Mouse (Mus musculus) MEL (cell line): ENCODE measurements around the gene Brsk1. TPM values are rescaled to one million over a fixed set of nuclear protein-coding genes. Genes with fewer than 3 reads are reported as not detected.
A peak's percentile ranks its signal among the peaks of the same experiment; 100 is the strongest.

Experiments used
- DNase-seq: peaks from one replicate; pipeline ENCODE4 v3.0.0; 2011; ENCODE audit warnings: low read depth, low spot score
- H3K27ac ChIP-seq: 2 replicates; pipeline ENCODE4 v1.5.1; 2012; ENCODE audit warnings: low read depth, mild to moderate bottlenecking, control low read depth, low read length, moderate library complexity; ENCODE audit not compliant: control insufficient read depth
- H3K27me3 ChIP-seq, 2 experiments: fragments of 150-350 bp in 1 of 2; sonication (generic) in 1 of 2; 2 replicates each; pipeline ENCODE4 v1.6.1; 2012; ENCODE audit warnings: low read length in 2 of 2, mild to moderate bottlenecking in 2 of 2, improper control_type of control experiment in 1 of 2, moderate library complexity in 1 of 2; ENCODE audit not compliant: insufficient read depth in 2 of 2, control insufficient read depth in 1 of 2
- H3K36me3 ChIP-seq, 2 experiments: 2 replicates each; pipeline ENCODE4 v1.6.1; 2012 to 2014; ENCODE audit warnings: low read length in 2 of 2, improper control_type of control experiment in 1 of 2, inconsistent platforms in 1 of 2, mild to moderate bottlenecking in 1 of 2; ENCODE audit not compliant: insufficient read depth in 2 of 2, control insufficient read depth in 1 of 2
- H3K4me1 ChIP-seq, 2 experiments: fragments of 150-350 bp in 1 of 2; sonication (generic) in 1 of 2; 2 replicates each; pipeline ENCODE4 v1.6.1; 2012; ENCODE audit warnings: low read length in 2 of 2, improper control_type of control experiment in 1 of 2, mild to moderate bottlenecking in 1 of 2; ENCODE audit not compliant: insufficient read depth in 2 of 2, control insufficient read depth in 1 of 2
- H3K4me3 ChIP-seq, 2 experiments: fragments of 150-350 bp in 1 of 2; sonication (generic) in 1 of 2; 2 replicates each; pipeline ENCODE4 v1.5.1; 2012; ENCODE audit warnings: low read depth in 2 of 2, low read length in 2 of 2, mild to moderate bottlenecking in 2 of 2, moderate library complexity in 2 of 2, control low read depth in 1 of 2, improper control_type of control experiment in 1 of 2; ENCODE audit not compliant: control insufficient read depth in 1 of 2, insufficient read depth in 1 of 2
- H3K79me2 ChIP-seq: 2 replicates; pipeline ENCODE4 v1.6.1; 2012; ENCODE audit warnings: mild to moderate bottlenecking, low read length, moderate library complexity; ENCODE audit not compliant: control insufficient read depth, poor library complexity, insufficient read depth
- H3K9ac ChIP-seq: 2 replicates; pipeline ENCODE4 v1.6.1; 2012; ENCODE audit warnings: low read depth, mild to moderate bottlenecking, control low read depth, low read length, moderate library complexity; ENCODE audit not compliant: control insufficient read depth, poor library complexity, severe bottlenecking
- H3K9me3 ChIP-seq: fragments of 150-350 bp; sonication (generic); replicated peaks from 2 replicates; pipeline ENCODE4 v1.6.1; 2012; ENCODE audit warnings: mild to moderate bottlenecking, low read length, improper control_type of control experiment, moderate library complexity; ENCODE audit not compliant: insufficient read depth
- BHLHE40 ChIP-seq: IDR thresholded peaks from 2 replicates; pipeline ENCODE4 v1.6.1; 2012; ENCODE audit warnings: low read depth, mild to moderate bottlenecking, inconsistent platforms, low read length, improper control_type of control experiment, borderline replicate concordance
- CHD1 ChIP-seq: IDR thresholded peaks from 2 replicates; pipeline ENCODE4 v1.6.1; 2012; ENCODE audit warnings: low read depth, mild to moderate bottlenecking, inconsistent platforms, low read length, improper control_type of control experiment
- CTCF ChIP-seq, 3 experiments: IDR thresholded peaks in 2 of 3; conservative IDR thresholded peaks in 1 of 3; 2 replicates each; pipeline ENCODE4 v1.5.1; 2011 to 2012; ENCODE audit warnings: low read length in 3 of 3, low read depth in 2 of 3, mild to moderate bottlenecking in 2 of 3, improper control_type of control experiment in 1 of 3, inconsistent platforms in 1 of 3, mixed read lengths in 1 of 3, moderate library complexity in 1 of 3; ENCODE audit not compliant: control insufficient read depth in 1 of 3, insufficient read depth in 1 of 3, poor library complexity in 1 of 3, severe bottlenecking in 1 of 3
- E2F4 ChIP-seq: IDR thresholded peaks from 2 replicates; pipeline ENCODE4 v1.6.1; 2011; ENCODE audit warnings: low read depth, low read length, improper control_type of control experiment, borderline replicate concordance
- ELF1 ChIP-seq: IDR thresholded peaks from 2 replicates; pipeline ENCODE4 v1.6.1; 2014; ENCODE audit warnings: low read depth, mild to moderate bottlenecking, inconsistent platforms, low read length, improper control_type of control experiment, moderate library complexity
- EP300 ChIP-seq, 2 experiments: IDR thresholded peaks; 2 replicates each; pipeline ENCODE4 v1.6.1; 2011; ENCODE audit warnings: improper control_type of control experiment in 2 of 2, low read length in 2 of 2, low read depth in 1 of 2, mild to moderate bottlenecking in 1 of 2
- ETS1 ChIP-seq: IDR thresholded peaks from 2 replicates; pipeline ENCODE4 v1.6.1; 2012; ENCODE audit warnings: low read depth, mild to moderate bottlenecking, inconsistent platforms, low read length, improper control_type of control experiment, moderate library complexity
- GABPA ChIP-seq: IDR thresholded peaks from 2 replicates; pipeline ENCODE4 v1.6.1; 2012; ENCODE audit warnings: low read depth, mild to moderate bottlenecking, inconsistent platforms, low read length, improper control_type of control experiment, moderate library complexity
- GATA1 ChIP-seq: IDR thresholded peaks from 2 replicates; pipeline ENCODE4 v1.6.1; 2011; ENCODE audit warnings: low read depth, low read length, improper control_type of control experiment
- JUND ChIP-seq: IDR thresholded peaks from 2 replicates; pipeline ENCODE4 v1.6.1; 2011; ENCODE audit warnings: low read depth, mild to moderate bottlenecking, improper control_type of control experiment, low read length
- MAFK ChIP-seq: IDR thresholded peaks from 2 replicates; pipeline ENCODE4 v1.6.1; 2011; ENCODE audit warnings: low read depth, mild to moderate bottlenecking, low read length, improper control_type of control experiment, borderline replicate concordance
- MAZ ChIP-seq: IDR thresholded peaks from 2 replicates; pipeline ENCODE4 v1.6.1; 2012; ENCODE audit warnings: low read depth, mild to moderate bottlenecking, inconsistent platforms, low read length, improper control_type of control experiment
- MEF2A ChIP-seq: IDR thresholded peaks from 2 replicates; pipeline ENCODE4 v1.6.1; 2014; ENCODE audit warnings: low read depth, mild to moderate bottlenecking, inconsistent platforms, low read length, improper control_type of control experiment; ENCODE audit not compliant: poor library complexity, insufficient replicate concordance, severe bottlenecking; ENCODE audit errors: extremely low read depth
- MYB ChIP-seq: IDR thresholded peaks from 2 replicates; pipeline ENCODE4 v1.6.1; 2011; ENCODE audit warnings: mild to moderate bottlenecking, low read depth, low read length, improper control_type of control experiment
- MYC ChIP-seq: IDR thresholded peaks from 2 replicates; pipeline ENCODE4 v1.6.1; 2011; ENCODE audit warnings: low read depth, mild to moderate bottlenecking, low read length, improper control_type of control experiment, moderate library complexity
- NRF1 ChIP-seq: IDR thresholded peaks from 2 replicates; pipeline ENCODE4 v1.6.1; 2014; ENCODE audit warnings: low read depth, mild to moderate bottlenecking, inconsistent platforms, low read length, improper control_type of control experiment, moderate library complexity; ENCODE audit not compliant: poor library complexity, insufficient read depth, severe bottlenecking
- POLR2A ChIP-seq, 2 experiments: IDR thresholded peaks; 2 replicates each; pipeline ENCODE4 v1.6.1; 2011 to 2012; ENCODE audit warnings: low read length in 2 of 2, mild to moderate bottlenecking in 2 of 2, control low read depth in 1 of 2, improper control_type of control experiment in 1 of 2, low read depth in 1 of 2, moderate library complexity in 1 of 2; ENCODE audit not compliant: control insufficient read depth in 1 of 2, insufficient read depth in 1 of 2, poor library complexity in 1 of 2
- POLR2AphosphoS5 ChIP-seq: IDR thresholded peaks from 2 replicates; pipeline ENCODE4 v1.6.1; 2012; ENCODE audit warnings: low read depth, borderline replicate concordance, mild to moderate bottlenecking, inconsistent platforms, low read length, moderate library complexity, mixed read lengths
- RAD21 ChIP-seq: IDR thresholded peaks from 2 replicates; pipeline ENCODE4 v1.6.1; 2011; ENCODE audit warnings: mild to moderate bottlenecking, low read depth, low read length, improper control_type of control experiment
- RCOR1 ChIP-seq: IDR thresholded peaks from 2 replicates; pipeline ENCODE4 v1.6.1; 2012; ENCODE audit warnings: low read depth, mild to moderate bottlenecking, inconsistent platforms, low read length, improper control_type of control experiment
- TAL1 ChIP-seq: IDR thresholded peaks from 2 replicates; pipeline ENCODE4 v1.6.1; 2012; ENCODE audit warnings: mild to moderate bottlenecking, inconsistent platforms, low read length, moderate library complexity, mixed read lengths
- TBP ChIP-seq: IDR thresholded peaks from 2 replicates; pipeline ENCODE4 v1.8.0; 2011; ENCODE audit warnings: low read depth, low read length, improper control_type of control experiment
- TCF12 ChIP-seq: IDR thresholded peaks from 2 replicates; pipeline ENCODE4 v1.6.1; 2014; ENCODE audit warnings: low read depth, mild to moderate bottlenecking, inconsistent platforms, low read length, improper control_type of control experiment, moderate library complexity
- USF1 ChIP-seq: IDR thresholded peaks from 2 replicates; pipeline ENCODE4 v1.6.1; 2014; ENCODE audit warnings: low read depth, mild to moderate bottlenecking, inconsistent platforms, low read length, improper control_type of control experiment, moderate library complexity
- USF2 ChIP-seq, 2 experiments: IDR thresholded peaks; 2 replicates each; pipeline ENCODE4 v1.6.1; 2011 to 2012; ENCODE audit warnings: improper control_type of control experiment in 2 of 2, low read length in 2 of 2, borderline replicate concordance in 1 of 2, inconsistent platforms in 1 of 2, low read depth in 1 of 2, mild to moderate bottlenecking in 1 of 2; ENCODE audit not compliant: insufficient read depth in 1 of 2
- ZKSCAN1 ChIP-seq: IDR thresholded peaks from 2 replicates; pipeline ENCODE4 v1.6.1; 2012; ENCODE audit warnings: low read depth, mild to moderate bottlenecking, inconsistent platforms, low read length, improper control_type of control experiment, moderate library complexity
- ZMIZ1 ChIP-seq: IDR thresholded peaks from 2 replicates; pipeline ENCODE4 v1.6.1; 2012; ENCODE audit warnings: low read depth, mild to moderate bottlenecking, inconsistent platforms, low read length, improper control_type of control experiment, moderate library complexity
- polyA plus RNA-seq, 2 experiments: library from polyadenylated mRNA; stranded (reverse) in 1 of 2; unstranded in 1 of 2; fragments of >175 nt in 1 of 2; fragments of >200 nt in 1 of 2; gene quantifications; 2 replicates each; pipeline versions ENCODE4 v1.2.1 to v1.2.4; 2012; ENCODE audit warnings: low replicate concordance in 2 of 2, low read depth in 1 of 2; ENCODE audit not compliant: insufficient read length in 2 of 2, insufficient read depth in 1 of 2, missing spikeins in 1 of 2
- total RNA-seq: library from RNA; depleted of rRNA; stranded (reverse); fragments of 300-350 nt; gene quantifications from 2 replicates; pipeline ENCODE4 v1.2.3, GENCODE M21; 2012

The Brsk1 gene
- total and polyA plus RNA-seq, 3 experiments = 0.06 TPM; not detected in 2

DNA sequence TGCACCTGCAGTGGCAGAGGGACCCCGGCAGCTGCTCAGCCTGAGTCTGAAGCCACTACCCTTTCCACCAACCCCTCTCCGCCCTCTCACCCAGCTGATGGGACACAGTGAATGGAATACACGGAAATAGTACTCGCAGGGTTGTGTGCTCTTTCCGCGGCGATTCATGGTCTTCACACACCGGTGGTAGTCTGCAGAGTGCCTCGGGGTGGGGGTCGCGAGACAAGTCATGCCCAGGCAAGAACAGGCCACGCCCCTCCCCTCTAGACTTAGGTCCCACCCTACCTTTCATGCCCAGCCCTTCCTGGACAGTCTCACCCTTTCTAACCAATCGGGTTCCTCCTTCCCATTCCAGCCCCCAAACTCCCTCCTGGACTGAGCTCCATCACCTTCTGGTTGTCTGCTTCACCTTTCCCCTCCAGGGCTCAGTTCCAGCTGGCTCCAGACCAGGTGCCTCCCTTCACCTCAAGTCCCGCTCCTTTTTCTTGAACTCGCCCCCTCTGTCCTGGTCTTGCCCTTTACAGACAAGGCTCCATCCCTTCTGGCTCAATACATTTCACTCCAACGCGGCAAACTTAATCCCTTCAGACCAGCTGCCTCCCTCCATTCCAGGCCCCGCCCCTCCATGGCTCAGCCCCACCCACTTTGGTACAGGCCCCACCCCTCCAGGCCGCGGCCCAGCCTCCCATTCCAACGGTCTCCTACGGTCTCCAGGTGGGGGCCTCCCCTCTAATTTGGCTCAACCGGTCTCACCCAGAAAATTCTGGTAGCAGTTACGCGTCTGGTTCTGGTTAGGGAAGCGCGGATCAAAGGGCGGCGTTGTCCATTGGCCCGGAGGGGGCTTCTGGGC is 61.8 kb downstream of the Brsk1 start:
- Histone ChIP-seq H3K9me3 (no peaks in the 10 kb centered on the region), H3K27me3 (no peaks in the 10 kb centered on the region), H3K4me3 (peak overlapping the region; percentile 60 to 94), H3K36me3 (no peaks in the 10 kb centered on the region), H3K4me1 (peaks cover 0 to 13% of the 10 kb centered on the region in 2 experiments; a peak in 3 of 4 replicates), H3K79me2 (no peaks in the 10 kb centered on the region; the same call in 1 of the 2 replicates)
- peak; percentile 79 for DNase-seq
- no peak for TF ChIP-seq MAZ
- peak; percentile 80; the same call in 1 of the 2 replicates for TF ChIP-seq POLR2AphosphoS5
- TF ChIP-seq, all 39 proteins: peak for 1
- H3K27ac ChIP-seq = peak overlapping the region; percentile 33
- peak overlapping the region; percentile 65 for H3K9ac ChIP-seq

DNA sequence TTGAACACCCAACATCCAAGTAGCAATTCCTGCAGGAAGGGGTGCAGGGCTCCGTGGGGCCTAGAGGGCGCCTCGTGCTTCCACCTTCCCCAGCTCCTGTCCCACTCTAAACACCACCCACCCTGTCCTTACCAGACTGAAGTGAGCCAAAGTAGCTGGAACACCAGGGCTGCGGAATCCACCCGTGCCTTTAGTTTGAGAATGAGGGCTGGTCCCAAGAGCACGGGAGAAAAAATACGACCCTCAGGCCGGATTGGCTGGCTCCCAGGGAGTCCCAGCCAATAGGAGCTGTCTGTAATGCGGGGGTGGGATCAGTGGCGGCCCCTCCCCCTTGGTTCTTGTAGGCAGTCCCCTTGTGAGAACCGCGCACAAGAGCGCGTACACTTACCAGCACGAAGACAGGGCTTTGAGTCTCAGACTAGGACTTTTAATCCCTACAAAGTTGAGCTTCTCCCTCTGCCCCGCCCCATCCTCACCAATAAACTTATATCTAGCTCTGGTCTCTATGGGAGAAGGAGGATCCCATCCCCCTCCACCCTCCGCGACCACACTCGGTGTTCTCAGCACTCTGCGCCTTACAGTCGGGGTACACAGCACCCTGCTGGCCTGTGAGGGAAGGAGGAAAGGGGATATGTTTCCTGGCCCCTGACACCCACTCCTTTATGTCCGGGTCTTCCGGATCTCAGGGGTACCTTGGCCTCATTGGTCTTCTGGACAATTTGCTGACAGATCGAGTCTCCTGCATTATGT is 62.6 kb downstream of the Brsk1 start, which contains the start of gene Cox6b2:
Cox6b2 (minus strand) TSS at position 274 of the 750 bp plus-strand sequence.
- Histone ChIP-seq H3K36me3 (no peaks in the 10 kb centered on the region), H3K9me3 (no peaks in the 10 kb centered on the region), H3K4me3 (peak within 1 kb of the TSS; percentile 60 to 94), H3K9ac (peak within 1 kb of the TSS; percentile 65), H3K27ac (peak within 1 kb of the TSS; percentile 33), H3K4me1 (peaks cover 0 to 8% of the 10 kb centered on the region in 2 experiments; a peak in 3 of 4 replicates), H3K79me2 (no peaks in the 10 kb centered on the region; the same call in 1 of the 2 replicates), H3K27me3 (no peaks in the 10 kb centered on the region; a peak in 1 of 4 replicates)
- peak; percentile 98 for DNase-seq
- no peak for TF ChIP-seq ETS1
- TF ChIP-seq ZKSCAN1 = no peak
- no peak for TF ChIP-seq USF1
- TF ChIP-seq MAZ = no peak
- TF ChIP-seq MAFK = no peak
- no peak for TF ChIP-seq E2F4
- no peak for TF ChIP-seq POLR2AphosphoS5
- TF ChIP-seq TAL1 = no peak
- TF ChIP-seq ZMIZ1 = peak; percentile 90
- TF ChIP-seq TCF12 = no peak
- peak; percentile 80 for TF ChIP-seq TBP
- no peak for TF ChIP-seq CHD1
- TF ChIP-seq GABPA = no peak
- no peak for TF ChIP-seq MYC
- TF ChIP-seq BHLHE40 = no peak
- TF ChIP-seq GATA1 = no peak
- no peak for TF ChIP-seq RAD21
- peak; percentile 62 to 92; a peak in 3 of 4 replicates for TF ChIP-seq POLR2A (IDR thresholded peaks at IDR 0.05; ENCODE audit: control insufficient read depth in 1 of 2, insufficient read depth in 1 of 2, low read depth in 1 of 2, low read length in 2 of 2, poor library complexity in 1 of 2)
- TF ChIP-seq EP300 (IDR thresholded peaks at IDR 0.05; ENCODE audit: low read depth in 1 of 2, low read length in 2 of 2) = no peak
- no peak for TF ChIP-seq USF2 (IDR thresholded peaks at IDR 0.05; ENCODE audit: borderline replicate concordance in 1 of 2, insufficient read depth in 1 of 2, low read depth in 1 of 2, low read length in 2 of 2)
- TF ChIP-seq JUND = no peak
- TF ChIP-seq RCOR1 = no peak
- no peak for TF ChIP-seq NRF1
- TF ChIP-seq MYB = no peak
- no peak for TF ChIP-seq ELF1
- no peak for TF ChIP-seq MEF2A
- TF ChIP-seq CTCF (IDR thresholded peaks at IDR 0.05 in 2 of 3, conservative IDR thresholded peaks at IDR 0.05 in 1 of 3; ENCODE audit: control insufficient read depth in 1 of 3, insufficient read depth in 1 of 3, low read depth in 2 of 3, low read length in 3 of 3, poor library complexity in 1 of 3, severe bottlenecking in 1 of 3) = no peak
